Mouse (Mus musculus) E14TG2a.4 (cell line): ENCODE results near the gene Myrf.
A peak's percentile ranks its signal among the peaks of the same experiment; 100 is the strongest.

Experiments used
- H3K27me3 ChIP-seq: 2 replicates; pipeline ENCODE4 v1.6.1; 2014; ENCODE audit warnings: low read length, control low read depth; ENCODE audit not compliant: insufficient read depth
- H3K36me3 ChIP-seq: 2 replicates; pipeline ENCODE4 v1.6.1; 2014; ENCODE audit warnings: low read length, control low read depth; ENCODE audit not compliant: insufficient read depth
- H3K4me1 ChIP-seq: replicated peaks from 2 replicates; pipeline ENCODE4 v1.6.1; 2014; ENCODE audit warnings: low read depth, low read length, control low read depth
- H3K4me3 ChIP-seq: replicated peaks from 2 replicates; pipeline ENCODE4 v1.5.1; 2014; ENCODE audit warnings: mild to moderate bottlenecking, low read length
- H3K9me3 ChIP-seq: 2 replicates; pipeline ENCODE4 v1.6.1; 2014; ENCODE audit warnings: low read length, control low read depth
- CTCF ChIP-seq: conservative IDR thresholded peaks from 2 replicates; pipeline ENCODE4 v1.5.1; 2014; ENCODE audit warnings: low read length
- NANOG ChIP-seq: IDR thresholded peaks from 2 replicates; pipeline ENCODE4 v1.6.1; 2014; ENCODE audit warnings: borderline replicate concordance, low read length, mixed read lengths
- POU5F1 ChIP-seq: IDR thresholded peaks from 2 replicates; pipeline ENCODE4 v1.6.1; 2014; ENCODE audit warnings: low read length, borderline replicate concordance

The Myrf gene

GRCm38 (mm10) chr19:10277331-10277730 lies 36.8 kb upstream of the Myrf start:
- TF ChIP-seq NANOG (no peak), POU5F1 (no peak), CTCF (no peak)
- no peaks in the 10 kb centered on the region for H3K36me3 ChIP-seq
- H3K4me3 ChIP-seq = peak overlapping the region; percentile 73
- no peaks in the 10 kb centered on the region for H3K9me3 ChIP-seq
- H3K4me1 ChIP-seq = peaks cover 81% of the 10 kb centered on the region
- peaks cover 32% of the 10 kb centered on the region for H3K27me3 ChIP-seq

DNA sequence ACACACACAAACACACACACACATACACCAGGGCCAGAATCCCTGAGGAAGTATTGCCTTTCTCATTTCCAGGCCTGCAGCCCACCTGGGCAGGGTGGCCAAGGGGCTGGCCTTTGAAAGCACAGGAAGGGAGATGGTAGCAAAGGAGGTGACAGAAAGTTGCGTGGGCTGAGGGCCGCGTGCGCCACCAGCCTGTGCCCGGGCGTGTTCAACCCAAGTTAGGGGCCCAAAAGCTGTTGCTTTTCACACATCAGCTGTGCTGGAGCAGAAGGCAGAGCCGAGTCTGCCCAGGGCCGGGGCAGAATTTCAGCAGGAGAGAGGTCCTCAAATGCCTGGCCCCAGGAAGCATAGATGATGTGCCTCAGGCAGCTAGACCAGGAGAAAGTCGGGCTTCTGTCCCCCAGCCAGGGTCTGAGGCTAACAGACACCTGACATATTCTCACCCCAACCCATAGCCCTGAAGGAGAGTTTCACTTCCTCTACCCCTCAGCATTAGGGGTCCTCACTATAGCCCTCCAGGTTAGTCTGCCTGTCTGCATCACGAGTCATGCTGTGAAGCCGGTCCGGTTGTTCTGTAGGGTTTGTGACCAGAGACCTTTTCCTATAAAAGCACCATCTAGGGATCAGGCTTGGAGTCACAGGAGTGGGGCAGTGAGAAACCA lies 36.1 kb upstream of the Myrf start:
- Histone ChIP-seq H3K9me3 (no peaks in the 10 kb centered on the region), H3K4me1 (peaks cover 88% of the 10 kb centered on the region), H3K27me3 (peaks cover 25% of the 10 kb centered on the region), H3K4me3 (peak overlapping the region; percentile 73), H3K36me3 (no peaks in the 10 kb centered on the region)
- TF ChIP-seq NANOG (no peak), POU5F1 (no peak), CTCF (no peak)

DNA sequence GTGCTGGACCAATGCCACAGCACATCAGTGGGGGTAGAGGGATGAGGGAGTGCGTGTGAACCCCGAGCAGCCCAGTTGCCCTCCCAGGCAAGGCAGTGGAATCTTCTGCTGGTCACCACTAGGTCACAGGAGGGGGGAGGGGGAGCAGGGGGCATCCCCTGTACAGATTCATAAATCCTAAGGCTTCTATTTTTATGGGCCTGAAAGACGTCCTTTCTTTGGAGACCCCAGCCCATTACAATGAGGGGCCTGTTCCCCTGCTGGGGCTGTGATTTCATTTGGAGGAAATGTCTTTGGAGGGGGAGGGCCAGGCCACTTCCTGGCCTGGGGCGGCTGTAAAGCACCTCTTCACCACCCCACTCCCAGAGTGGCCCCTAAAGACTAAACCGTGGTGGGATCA lies 33.5 kb upstream of the Myrf start:
- H3K4me1 ChIP-seq = peaks cover 95% of the 10 kb centered on the region
- H3K9me3 ChIP-seq = no peaks in the 10 kb centered on the region
- TF ChIP-seq NANOG (no peak), CTCF (no peak), POU5F1 (no peak)
- no peak overlapping the region for H3K4me3 ChIP-seq
- no peaks in the 10 kb centered on the region for H3K36me3 ChIP-seq
- H3K27me3 ChIP-seq = peaks cover 7% of the 10 kb centered on the region

GRCm38 (mm10) chr19:10272746-10273145 lies 32.2 kb upstream of the Myrf start:
- Histone ChIP-seq H3K4me3 (peak overlapping the region; percentile 61), H3K4me1 (peaks cover 95% of the 10 kb centered on the region), H3K9me3 (no peaks in the 10 kb centered on the region), H3K27me3 (peaks cover 7% of the 10 kb centered on the region), H3K36me3 (no peaks in the 10 kb centered on the region)
- TF ChIP-seq CTCF (no peak), NANOG (no peak)

DNA sequence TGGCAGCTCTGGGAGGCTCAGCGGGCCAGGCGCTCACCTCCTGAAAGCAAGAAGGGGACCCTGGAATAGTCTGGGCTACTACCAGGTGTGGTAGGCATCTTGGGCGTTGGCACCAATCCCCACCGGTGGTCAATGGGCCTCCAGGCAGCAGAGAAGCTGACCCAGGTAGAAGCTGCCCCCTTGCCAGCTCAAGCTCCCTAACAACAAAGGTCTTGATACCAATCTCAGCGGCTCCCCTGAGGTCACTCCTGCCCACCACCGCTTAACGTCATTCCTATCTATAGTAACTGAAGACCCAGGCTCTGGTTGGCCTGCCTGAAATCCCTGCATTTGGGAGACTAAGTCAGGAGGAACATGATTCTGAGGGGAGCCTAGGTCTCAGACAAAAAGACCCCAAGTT lies 31.0 kb upstream of the Myrf start:
- no peaks in the 10 kb centered on the region for H3K9me3 ChIP-seq
- H3K4me3 ChIP-seq = no peak overlapping the region
- no peaks in the 10 kb centered on the region for H3K36me3 ChIP-seq
- H3K4me1 ChIP-seq = peaks cover 95% of the 10 kb centered on the region
- TF ChIP-seq CTCF = no peak
- H3K27me3 ChIP-seq = peaks cover 7% of the 10 kb centered on the region

GRCm38 (mm10) chr19:10270356-10270755 lies 29.8 kb upstream of the Myrf start:
- TF ChIP-seq POU5F1 (no peak), NANOG (no peak), CTCF (no peak)
- H3K4me1 ChIP-seq = peaks cover 91% of the 10 kb centered on the region
- no peaks in the 10 kb centered on the region for H3K36me3 ChIP-seq
- no peak overlapping the region for H3K4me3 ChIP-seq
- no peaks in the 10 kb centered on the region for H3K9me3 ChIP-seq
- no peaks in the 10 kb centered on the region; the same call in 1 of the 2 replicates for H3K27me3 ChIP-seq

DNA sequence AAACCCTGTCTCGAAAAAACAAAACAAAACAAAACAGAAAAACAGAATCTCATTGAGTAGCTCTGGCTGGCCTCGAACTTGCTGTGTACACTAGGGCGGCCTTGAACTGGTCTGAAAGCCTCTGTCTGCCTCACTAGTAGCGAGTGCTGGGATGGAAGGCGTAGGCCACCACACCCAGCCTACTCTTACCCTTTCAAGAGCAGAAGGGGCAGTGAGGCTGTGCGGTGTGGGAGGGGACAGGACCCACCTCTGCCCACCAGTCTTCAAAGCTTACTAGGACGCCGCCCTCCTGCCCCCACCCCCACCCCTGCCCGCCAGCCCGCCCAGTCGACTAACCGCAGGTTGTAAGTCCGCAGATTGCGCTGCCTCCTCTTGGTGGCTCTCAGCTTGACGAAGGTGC lies 28.3 kb upstream of the Myrf start:
- TF ChIP-seq POU5F1 (no peak), CTCF (no peak), NANOG (no peak)
- H3K36me3 ChIP-seq = no peaks in the 10 kb centered on the region
- H3K4me1 ChIP-seq = peaks cover 96% of the 10 kb centered on the region
- H3K9me3 ChIP-seq = no peaks in the 10 kb centered on the region
- H3K27me3 ChIP-seq = peaks cover 13% of the 10 kb centered on the region
- H3K4me3 ChIP-seq = peak overlapping the region; percentile 47

GRCm38 (mm10) chr19:10267953-10268352 lies 27.4 kb upstream of the Myrf start:
- H3K27me3 ChIP-seq = peaks cover 22% of the 10 kb centered on the region

DNA sequence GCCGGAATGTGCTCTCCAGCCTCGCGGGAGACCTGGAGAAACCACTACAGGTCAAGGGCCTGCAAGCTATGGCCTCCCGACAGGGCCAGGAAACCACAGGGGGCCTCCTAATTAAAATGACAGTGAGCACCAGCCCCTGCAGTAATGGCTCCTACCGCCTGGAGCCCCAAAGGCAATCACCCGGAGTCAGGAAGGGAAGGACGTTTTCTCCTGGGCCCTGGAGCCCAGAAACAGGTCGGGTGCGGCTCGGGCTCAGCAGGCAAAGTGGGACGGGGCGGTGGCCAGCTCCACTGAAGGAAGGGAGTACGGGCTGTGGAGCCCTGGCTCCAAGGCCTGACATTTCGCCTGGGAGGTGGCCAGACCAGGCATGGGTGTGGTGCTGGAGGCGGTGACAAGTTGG lies 26.5 kb upstream of the Myrf start:
- TF ChIP-seq NANOG (no peak; the same call in 1 of the 2 replicates), CTCF (peak; percentile 32), POU5F1 (peak; percentile 13; the same call in 1 of the 2 replicates)
- Histone ChIP-seq H3K4me3 (peak overlapping the region; percentile 62), H3K27me3 (peaks cover 31% of the 10 kb centered on the region), H3K4me1 (peaks cover 94% of the 10 kb centered on the region), H3K36me3 (no peaks in the 10 kb centered on the region), H3K9me3 (no peaks in the 10 kb centered on the region)

More at GRCm38 (mm10) chr19:10267953-10268352, 27.4 kb upstream of the Myrf start:
- H3K4me3 ChIP-seq = no peak overlapping the region
- TF ChIP-seq NANOG (no peak), POU5F1 (no peak), CTCF (no peak)
- H3K9me3 ChIP-seq = no peaks in the 10 kb centered on the region
- H3K36me3 ChIP-seq = no peaks in the 10 kb centered on the region
- H3K4me1 ChIP-seq = peaks cover 96% of the 10 kb centered on the region
